Mouse (Mus musculus) limb, embryonic 13.5 days (tissue): Measurements from ENCODE around the gene Ggps1. TPM values are rescaled to one million over a fixed set of nuclear protein-coding genes. Genes with fewer than 3 reads are reported as not detected.

Experiments used
- ATAC-seq: fragments of 200-750 bp; cut with Nextera tagmentation; 2 replicates; pipeline ENCODE4 v1.8.0; 2017; ENCODE audit warnings: low read depth, moderate number of reproducible peaks, moderate TSS enrichment; ENCODE audit not compliant: low FRiP score
- H3K27ac ChIP-seq: fragments of 300-500 bp; sonication (generic); 2 replicates; pipeline ENCODE4 v1.5.1; 2015; ENCODE audit warnings: inconsistent platforms, mild to moderate bottlenecking, moderate library complexity
- H3K27me3 ChIP-seq: fragments of 300-500 bp; sonication (generic); 2 replicates; pipeline ENCODE4 v1.6.1; 2015; ENCODE audit warnings: mild to moderate bottlenecking, inconsistent platforms
- H3K36me3 ChIP-seq: fragments of 300-500 bp; sonication (generic); 2 replicates; pipeline ENCODE4 v1.6.1; 2015; ENCODE audit warnings: inconsistent platforms, mild to moderate bottlenecking, moderate library complexity
- H3K4me1 ChIP-seq: fragments of 300-500 bp; sonication (generic); 2 replicates; pipeline ENCODE4 v1.6.1; 2015; ENCODE audit warnings: inconsistent platforms
- H3K4me2 ChIP-seq: fragments of 300-500 bp; sonication (generic); replicated peaks from 2 replicates; pipeline ENCODE4 v1.6.1; 2015; ENCODE audit warnings: inconsistent platforms, mild to moderate bottlenecking, moderate library complexity
- H3K4me3 ChIP-seq: fragments of 300-500 bp; sonication (generic); 2 replicates; pipeline ENCODE4 v1.5.1; 2015; ENCODE audit warnings: moderate library complexity, mild to moderate bottlenecking, inconsistent platforms
- H3K9ac ChIP-seq: fragments of 300-500 bp; sonication (generic); 2 replicates; pipeline ENCODE4 v1.6.1; 2015; ENCODE audit warnings: mild to moderate bottlenecking, inconsistent platforms
- H3K9me3 ChIP-seq: fragments of 300-500 bp; sonication (generic); 2 replicates; pipeline ENCODE4 v1.6.1; 2016; ENCODE audit warnings: inconsistent platforms
- WGBS: fragments of 180-500 bp; shearing (Covaris S2); methylation state at CpG from one replicate; pipeline ENCODE4 v1.1.7; 2015; 5-methylcytosine and 5-hydroxymethylcytosine counted together
- polyA plus RNA-seq: library from polyadenylated mRNA; unstranded; fragments of >200 nt; fragmentation: Nextera tagmentation; extraction: Ambion mirVana; gene quantifications from 2 replicates; pipeline ENCODE4 v1.2.1, GENCODE M21; 2015

Ggps1 gene
- polyA plus RNA-seq, 1 experiment from 2014 or later, result 60.8 TPM

DNA sequence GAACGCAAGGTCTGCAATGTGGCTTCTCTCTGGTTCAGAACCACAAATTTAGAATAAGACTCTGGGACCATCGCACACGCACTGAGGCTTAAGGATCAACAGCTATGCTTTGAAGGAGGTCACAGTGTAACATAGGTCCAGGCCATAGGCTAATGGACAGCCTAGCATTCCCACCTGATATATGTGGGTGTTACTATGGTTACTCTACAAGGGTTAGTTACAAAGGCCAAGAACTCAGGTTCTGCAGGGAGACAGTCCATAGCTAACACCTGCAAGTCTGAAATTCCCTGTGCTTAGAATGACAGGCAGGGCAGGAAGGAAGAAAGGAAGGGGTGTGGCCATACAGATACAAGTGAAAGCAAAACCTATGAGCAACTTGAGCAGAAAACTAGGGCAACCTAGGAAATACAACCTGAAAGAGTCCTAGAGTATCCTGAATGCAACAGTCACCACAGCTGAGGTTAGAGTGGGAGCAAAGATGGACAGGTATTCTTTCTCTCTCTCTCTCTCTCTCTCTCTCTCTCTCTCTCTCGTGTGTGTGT, 51.8 kb downstream of the Ggps1 start:
- H3K36me3 ChIP-seq, result peaks cover 72% of the 10 kb centered on the region
- H3K27ac ChIP-seq, result no peak overlapping the region
- no peaks in the 10 kb centered on the region for H3K27me3 ChIP-seq
- H3K4me1 ChIP-seq, result no peaks in the 10 kb centered on the region
- no peak for ATAC-seq
- no peak overlapping the region for H3K9ac ChIP-seq
- H3K4me2 ChIP-seq, result no peak overlapping the region
- WGBS, result 92% methylated on average over 4 of the region's 4 CpGs
- no peak overlapping the region for H3K4me3 ChIP-seq
- no peaks in the 10 kb centered on the region for H3K9me3 ChIP-seq

DNA sequence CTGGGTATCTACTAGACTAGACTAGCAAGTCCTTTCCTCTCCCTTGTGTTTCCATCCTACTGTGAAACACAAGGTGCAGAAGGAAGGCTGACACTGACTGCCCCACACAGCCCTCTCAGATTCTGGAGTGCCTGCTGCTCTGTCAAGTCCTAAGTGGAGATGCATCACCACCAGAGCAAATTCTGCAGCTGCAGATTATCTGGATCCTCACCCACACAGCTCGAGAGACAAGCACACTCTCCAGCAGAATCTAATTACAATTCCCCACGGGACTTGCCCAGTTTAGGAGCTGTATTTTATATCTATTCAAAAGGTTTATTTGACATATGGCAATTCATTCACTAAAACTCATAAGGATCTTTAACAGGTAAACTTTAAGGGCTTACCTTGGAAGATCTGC, 57.2 kb downstream of the Ggps1 start:
- H3K4me1 ChIP-seq, result no peaks in the 10 kb centered on the region
- H3K4me3 ChIP-seq, result no peak overlapping the region
- no peak overlapping the region for H3K27ac ChIP-seq
- H3K27me3 ChIP-seq, result no peaks in the 10 kb centered on the region
- H3K4me2 ChIP-seq, result no peak overlapping the region
- WGBS, result 62% methylated on average over 2 of the region's 2 CpGs
- H3K9ac ChIP-seq, result no peak overlapping the region
- H3K9me3 ChIP-seq, result no peaks in the 10 kb centered on the region
- peaks cover 81% of the 10 kb centered on the region for H3K36me3 ChIP-seq
- ATAC-seq, result no peak

- no peaks in the 10 kb centered on the region for H3K4me1 ChIP-seq
- no peak overlapping the region for H3K27ac ChIP-seq
- WGBS, result 92% methylated on average over 5 of the region's 5 CpGs
- peaks cover 86% of the 10 kb centered on the region for H3K36me3 ChIP-seq
- no peaks in the 10 kb centered on the region for H3K27me3 ChIP-seq
- no peak overlapping the region for H3K9ac ChIP-seq
- no peaks in the 10 kb centered on the region for H3K9me3 ChIP-seq
- H3K4me2 ChIP-seq, result no peak overlapping the region
- ATAC-seq, result no peak
- H3K4me3 ChIP-seq, result no peak overlapping the region
Observed at GRCm38 (mm10) chr13:14004999-14005398, 58.3 kb downstream of the Ggps1 start.

- WGBS, result 77% methylated on average over 4 of the region's 4 CpGs
Observed at GRCm38 (mm10) chr13:14004086-14004485, 59.2 kb downstream of the Ggps1 start.

GRCm38 (mm10) chr13:14002706-14003105, 60.6 kb downstream of the Ggps1 start:
- no peak overlapping the region for H3K27ac ChIP-seq
- H3K9ac ChIP-seq, result no peak overlapping the region
- WGBS, result 73% methylated on average over 2 of the region's 2 CpGs
- no peak for ATAC-seq
- H3K9me3 ChIP-seq, result no peaks in the 10 kb centered on the region
- H3K36me3 ChIP-seq, result peaks cover 92% of the 10 kb centered on the region
- H3K4me2 ChIP-seq, result no peak overlapping the region
- H3K4me1 ChIP-seq, result no peaks in the 10 kb centered on the region
- H3K27me3 ChIP-seq, result no peaks in the 10 kb centered on the region
- H3K4me3 ChIP-seq, result no peak overlapping the region

More at GRCm38 (mm10) chr13:14004086-14004485, 59.2 kb downstream of the Ggps1 start:
- Histone ChIP-seq H3K4me1 (no peaks in the 10 kb centered on the region), H3K9ac (no peak overlapping the region), H3K9me3 (no peaks in the 10 kb centered on the region), H3K27ac (no peak overlapping the region), H3K36me3 (peaks cover 90% of the 10 kb centered on the region), H3K27me3 (no peaks in the 10 kb centered on the region), H3K4me3 (no peak overlapping the region), H3K4me2 (no peak overlapping the region)
- ATAC-seq, result no peak

Other genes with a start within 250 kb of the Ggps1 start
- 37.2 and 45.5 TPM in 2 replicates for gene B3galnt2, start 109.0 kb downstream of the Ggps1 start, polyA plus RNA-seq
- gene Tbce, start 23.9 kb downstream of the Ggps1 start, polyA plus RNA-seq, result 64.5 and 66.0 TPM in 2 replicates
- 102 and 111 TPM in 2 replicates for gene Arid4b, start 256 bp downstream of the Ggps1 start, polyA plus RNA-seq